Mouse (Mus musculus): ENCODE data around the gene Ctsl.

The Ctsl gene

DNA sequence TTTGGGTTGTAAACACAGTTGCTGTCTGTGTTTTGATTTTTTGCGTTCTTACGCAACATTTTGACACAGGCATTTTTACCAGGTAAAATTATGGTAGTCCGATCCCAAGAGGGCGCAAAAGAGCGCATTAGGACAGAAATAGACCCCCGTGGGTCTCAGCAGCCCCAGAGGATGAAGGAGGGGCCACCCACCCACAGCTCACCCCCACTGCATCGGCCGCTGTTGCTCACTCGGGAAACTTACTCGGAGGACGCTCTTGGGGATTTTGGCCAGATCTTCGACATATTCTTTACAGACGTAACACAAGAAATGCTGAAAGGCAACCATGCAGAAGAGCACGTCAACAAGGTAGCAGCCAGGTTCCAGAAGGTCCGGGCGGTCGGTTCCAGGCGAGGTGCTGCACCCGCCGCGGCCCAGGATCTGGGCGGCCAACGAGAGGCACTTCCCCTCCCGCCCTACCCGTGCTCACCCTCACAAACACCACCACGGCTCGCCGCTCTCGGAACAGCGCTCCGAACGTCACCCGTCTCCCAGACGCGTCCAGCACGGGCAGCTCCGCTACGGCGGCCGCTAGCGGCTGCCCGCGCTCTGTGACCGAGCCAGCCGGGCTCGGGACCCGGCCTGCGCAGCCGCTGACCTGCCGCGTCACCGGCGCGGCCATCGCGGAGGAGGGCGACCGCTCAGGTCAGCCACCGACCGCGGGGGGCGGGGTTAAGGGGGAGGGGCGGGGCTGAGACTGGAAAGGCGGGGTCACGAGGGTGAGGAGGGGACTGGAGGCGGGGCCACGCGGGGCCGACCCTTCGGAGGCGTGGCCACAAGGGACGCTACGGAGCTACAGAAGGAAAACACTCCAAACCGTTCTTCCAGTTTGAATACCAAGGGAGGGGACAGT, 58.4 kb downstream of the Ctsl start, which contains the start of gene Aaed1:
Gene Aaed1 (minus strand): TSS at position 687 of the 892 bp plus-strand sequence.
- DNase-seq = peak; percentile 94 to 95

- DNase-seq = no peak
Observed at GRCm38 (mm10) chr13:64311266-64311665, 59.4 kb downstream of the Ctsl start.

GRCm38 (mm10) chr13:64310585-64310984, 60.1 kb downstream of the Ctsl start:
- peak; percentile 23 to 38 for DNase-seq

GRCm38 (mm10) chr13:64309842-64310241, 60.8 kb downstream of the Ctsl start:
- DNase-seq = no peak
